Mouse (Mus musculus): ENCODE results near the gene Mex3d. TPM values are rescaled to one million over a fixed set of nuclear protein-coding genes. Genes with fewer than 3 reads are reported as not detected.
A peak's percentile ranks its signal among the peaks of the same experiment; 100 is the strongest.

Mex3d gene
- polyA plus RNA-seq, 1 experiment from 2014 or later: 6.7 TPM

DNA sequence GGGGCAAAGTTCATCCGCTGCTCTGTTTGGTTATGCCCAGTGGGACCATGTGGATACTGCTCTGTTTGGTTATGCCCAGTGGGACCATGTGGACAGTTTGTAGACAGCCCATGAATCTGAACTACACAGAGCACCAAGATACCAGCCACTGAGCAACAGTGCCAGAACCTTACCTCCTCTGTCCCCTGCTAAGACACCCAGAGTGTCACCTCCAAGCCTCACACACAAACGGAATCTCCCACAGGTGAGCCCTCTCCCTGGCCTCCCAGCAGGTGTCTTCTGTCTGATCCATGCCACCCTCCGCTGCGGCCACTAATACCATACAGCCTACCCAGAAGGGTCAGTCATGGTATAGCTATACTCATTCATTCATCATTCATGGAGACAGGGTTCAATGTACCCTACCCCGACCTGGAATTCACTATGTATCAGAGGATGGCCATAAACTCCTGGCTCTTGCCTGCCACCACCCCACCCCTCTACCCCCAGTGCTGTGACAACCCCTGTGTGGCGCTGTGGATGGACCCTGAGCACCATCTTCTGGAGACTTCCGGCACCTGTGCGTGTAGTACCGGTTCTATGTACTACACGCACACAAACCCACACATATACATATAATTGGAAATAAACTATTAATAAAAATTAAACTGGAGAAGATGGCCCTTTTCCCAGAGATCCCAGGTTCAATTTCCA lies 18.2 kb upstream of the Mex3d start:
- no peak overlapping the region for H3K27ac ChIP-seq (ENCODE audit: low read depth)
- peaks cover 56% of the 10 kb centered on the region for H3K36me3 ChIP-seq (ENCODE audit: control insufficient read depth, insufficient read depth, low read length)
- ATAC-seq (replicated peaks; ENCODE audit: low FRiP score, low TSS enrichment, low read depth) (no peak), DNase-seq (ENCODE audit: low spot score) (no peak)
- H3K27me3 ChIP-seq (replicated peaks; ENCODE audit: control insufficient read depth, insufficient read depth, low read length): no peaks in the 10 kb centered on the region
- peaks cover 14% of the 10 kb centered on the region for H3K4me1 ChIP-seq (replicated peaks; ENCODE audit: control insufficient read depth, insufficient read depth, low read length)
- no peaks in the 10 kb centered on the region for H3K9me3 ChIP-seq (ENCODE audit: control insufficient read depth, low read length)
- H3K4me2 ChIP-seq (ENCODE audit: low read length): peak overlapping the region; percentile 93
- 54% methylated on average over 10 of the region's 10 CpGs for WGBS
- peak overlapping the region; percentile 88 for H3K4me3 ChIP-seq (ENCODE audit: low read depth, low read length)
- H3K9ac ChIP-seq (ENCODE audit: low read length): peak overlapping the region; percentile 75

DNA sequence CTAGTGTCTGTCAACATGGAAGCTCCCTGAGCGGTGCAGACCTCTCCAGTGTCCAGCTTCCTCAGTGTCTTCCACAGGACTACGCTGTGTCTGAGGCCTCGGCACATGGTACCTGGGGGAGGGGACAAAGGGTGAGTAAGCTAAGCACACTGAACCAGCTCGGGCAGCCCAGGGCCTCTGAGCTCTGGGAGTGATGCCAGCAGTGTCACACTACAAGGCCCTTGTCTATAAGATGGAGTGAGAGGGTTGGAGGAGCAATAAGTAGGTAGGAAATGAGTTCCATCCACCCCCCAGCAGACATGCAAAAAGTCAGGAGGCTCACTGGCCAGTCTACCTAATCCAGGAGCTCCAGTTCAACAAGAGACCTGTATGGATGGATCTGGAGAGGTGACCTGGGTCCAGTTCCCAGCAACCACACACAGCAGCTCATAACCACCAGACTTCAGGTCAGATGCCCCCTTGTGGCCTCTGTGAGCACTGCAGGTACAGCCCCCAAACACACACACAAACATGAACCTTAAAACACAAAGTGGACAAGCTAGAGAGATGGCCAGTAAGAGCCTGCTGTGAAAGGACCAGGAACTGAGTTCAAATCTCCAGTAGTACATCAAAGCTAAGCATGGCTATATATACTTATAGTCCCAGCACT lies 15.7 kb upstream of the Mex3d start:
- Histone ChIP-seq H3K27ac (ENCODE audit: low read depth) (no peak overlapping the region), H3K9me3 (ENCODE audit: control insufficient read depth, low read length) (no peaks in the 10 kb centered on the region), H3K27me3 (replicated peaks; ENCODE audit: control insufficient read depth, insufficient read depth, low read length) (no peaks in the 10 kb centered on the region), H3K4me3 (ENCODE audit: low read depth, low read length) (no peak overlapping the region), H3K9ac (ENCODE audit: low read length) (no peak overlapping the region), H3K36me3 (ENCODE audit: control insufficient read depth, insufficient read depth, low read length) (peaks cover 35% of the 10 kb centered on the region), H3K4me2 (ENCODE audit: low read length) (no peak overlapping the region), H3K4me1 (replicated peaks; ENCODE audit: control insufficient read depth, insufficient read depth, low read length) (peaks cover 22% of the 10 kb centered on the region)
- ATAC-seq (replicated peaks; ENCODE audit: low FRiP score, low TSS enrichment, low read depth) (no peak), DNase-seq (ENCODE audit: low spot score) (no peak)
- WGBS: 87% methylated on average over 4 of the region's 4 CpGs

DNA sequence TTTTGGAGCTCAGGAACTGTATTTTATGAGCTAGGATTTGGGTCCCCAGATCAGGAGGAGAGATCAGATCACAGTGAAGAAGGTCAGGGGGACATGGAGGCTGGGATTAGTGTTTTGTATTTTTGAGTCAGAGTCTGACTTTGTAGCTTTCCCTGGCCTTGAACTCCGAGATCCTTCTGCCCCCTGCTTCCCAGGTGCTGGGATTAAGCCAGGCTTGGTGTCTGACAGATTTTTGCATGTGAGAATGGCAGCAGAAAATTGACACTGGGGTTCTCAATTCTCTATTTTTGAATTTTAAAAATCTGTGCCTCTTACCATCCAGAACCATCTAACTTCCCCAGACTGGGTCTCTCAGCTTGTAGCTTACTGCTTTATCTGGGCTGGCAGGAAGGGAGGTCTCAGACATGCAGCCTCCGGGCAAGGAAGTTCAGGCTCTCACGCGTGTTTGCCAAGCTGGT lies 13.3 kb upstream of the Mex3d start:
- Histone ChIP-seq H3K27ac (ENCODE audit: low read depth) (peak overlapping the region; percentile 99; the same call in 1 of the 2 replicates), H3K4me2 (ENCODE audit: low read length) (peak overlapping the region; percentile 81), H3K27me3 (replicated peaks; ENCODE audit: control insufficient read depth, insufficient read depth, low read length) (no peaks in the 10 kb centered on the region), H3K4me3 (ENCODE audit: low read depth, low read length) (no peak overlapping the region), H3K36me3 (ENCODE audit: control insufficient read depth, insufficient read depth, low read length) (peaks cover 43% of the 10 kb centered on the region), H3K9ac (ENCODE audit: low read length) (peak overlapping the region; percentile 96; the same call in 1 of the 2 replicates), H3K9me3 (ENCODE audit: control insufficient read depth, low read length) (no peaks in the 10 kb centered on the region), H3K4me1 (replicated peaks; ENCODE audit: control insufficient read depth, insufficient read depth, low read length) (peaks cover 27% of the 10 kb centered on the region)
- 82% methylated on average over 4 of the region's 4 CpGs for WGBS
- ATAC-seq (replicated peaks; ENCODE audit: low FRiP score, low TSS enrichment, low read depth) (no peak), DNase-seq (ENCODE audit: low spot score) (no peak)

DNA sequence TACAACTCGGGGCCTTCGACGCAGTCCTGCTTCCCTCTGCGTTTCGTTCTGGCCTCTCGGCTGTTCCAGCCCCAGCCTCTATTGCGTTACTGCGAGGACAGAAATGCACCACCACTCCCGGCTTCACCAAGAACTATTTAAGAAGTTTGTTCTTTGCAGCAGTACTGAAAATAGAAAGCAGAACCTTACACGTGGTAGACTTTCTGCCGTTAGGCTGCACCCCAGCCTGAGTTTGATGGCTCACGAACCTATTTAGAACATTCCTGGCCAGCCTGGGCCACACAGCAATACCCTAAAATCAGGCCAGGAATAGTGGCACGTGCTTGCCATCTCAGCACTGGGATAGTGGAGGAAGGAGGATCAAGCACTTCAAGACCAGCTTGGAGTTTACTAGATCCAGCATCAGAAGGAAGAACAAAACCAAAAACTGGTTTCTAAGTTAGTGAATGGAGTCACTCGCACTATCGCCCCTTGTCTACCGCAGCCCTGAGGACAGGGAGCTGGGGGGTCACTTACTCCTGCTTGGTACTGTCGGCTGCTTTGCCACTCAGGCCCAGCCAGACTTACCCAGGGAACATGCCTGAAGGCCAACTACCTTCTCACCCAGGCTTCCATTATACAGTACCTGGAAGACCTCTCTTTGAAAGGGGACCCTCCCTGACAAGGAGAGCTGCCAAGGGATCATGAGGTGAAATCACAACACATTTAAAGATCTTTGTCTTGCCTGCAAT lies 12.7 kb upstream of the Mex3d start:
- DNase-seq (ENCODE audit: low spot score): no peak
- WGBS: 15% methylated on average over 17 of the region's 17 CpGs
- H3K36me3 ChIP-seq (ENCODE audit: control insufficient read depth, insufficient read depth, low read length): peaks cover 48% of the 10 kb centered on the region
- H3K9ac ChIP-seq (ENCODE audit: low read length): peak overlapping the region; percentile 96
- no peak for ATAC-seq (replicated peaks; ENCODE audit: low FRiP score, low TSS enrichment, low read depth)
- H3K27me3 ChIP-seq (replicated peaks; ENCODE audit: control insufficient read depth, insufficient read depth, low read length): no peaks in the 10 kb centered on the region
- peaks cover 21% of the 10 kb centered on the region for H3K4me1 ChIP-seq (replicated peaks; ENCODE audit: control insufficient read depth, insufficient read depth, low read length)
- no peaks in the 10 kb centered on the region for H3K9me3 ChIP-seq (ENCODE audit: control insufficient read depth, low read length)
- peak overlapping the region; percentile 99 for H3K27ac ChIP-seq (ENCODE audit: low read depth)
- peak overlapping the region; percentile 81 for H3K4me2 ChIP-seq (ENCODE audit: low read length)
- H3K4me3 ChIP-seq (ENCODE audit: low read depth, low read length): peak overlapping the region; percentile 72

DNA sequence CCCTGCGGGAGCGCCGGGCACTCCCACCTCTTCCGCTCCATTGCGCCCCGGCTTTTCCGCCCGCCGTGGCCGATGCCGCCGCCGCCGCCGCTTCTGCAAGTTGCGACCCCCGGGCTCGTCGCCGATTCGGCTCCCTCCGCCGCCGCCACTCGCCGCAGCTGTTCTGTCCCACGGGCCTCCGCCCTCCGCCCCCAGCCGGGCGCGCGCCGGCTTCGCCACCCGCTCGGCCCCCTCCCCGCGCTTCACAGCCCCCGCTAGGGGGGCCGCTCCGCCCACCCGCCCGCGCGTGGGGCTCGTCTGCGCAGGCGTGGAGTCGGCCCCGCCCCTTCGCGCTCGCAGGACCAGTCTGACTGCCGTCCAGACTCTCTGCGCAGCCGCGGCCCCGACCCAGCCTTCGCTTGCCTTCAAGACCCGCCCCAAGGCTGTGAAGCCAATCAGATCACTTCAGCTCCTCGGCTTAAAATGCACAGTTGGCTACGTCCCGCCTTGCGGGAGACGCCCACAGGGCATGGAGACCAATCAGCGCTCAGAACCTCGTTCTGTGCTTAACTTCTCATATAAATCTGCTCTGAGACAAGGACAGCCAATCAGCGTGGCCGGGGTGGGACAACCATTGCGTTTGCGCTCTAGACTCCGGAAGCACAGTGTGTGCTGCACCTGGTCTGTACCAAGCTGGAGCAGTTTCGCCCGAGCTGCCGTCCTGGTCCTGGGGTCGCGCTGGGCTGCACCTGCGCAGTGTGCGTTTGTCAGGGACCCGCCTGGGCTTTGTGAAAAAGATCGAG lies 11.9 kb upstream of the Mex3d start, which contains the start of gene Mbd3:
Gene Mbd3, minus strand, starts transcription at position 360 of the 782 bp plus-strand sequence.
- ATAC-seq (replicated peaks; ENCODE audit: low FRiP score, low TSS enrichment, low read depth) (peak; percentile 96), DNase-seq (ENCODE audit: low spot score) (peak; percentile 95)
- H3K4me1 ChIP-seq (replicated peaks; ENCODE audit: control insufficient read depth, insufficient read depth, low read length): peaks cover 21% of the 10 kb centered on the region
- H3K4me3 ChIP-seq (ENCODE audit: low read depth, low read length): peak within 1 kb of the TSS; percentile 72
- H3K27ac ChIP-seq (ENCODE audit: low read depth): peak within 1 kb of the TSS; percentile 99
- under 1% methylated on average over 75 of the region's 82 CpGs for WGBS
- H3K9ac ChIP-seq (ENCODE audit: low read length): peak within 1 kb of the TSS; percentile 96
- H3K36me3 ChIP-seq (ENCODE audit: control insufficient read depth, insufficient read depth, low read length): peaks cover 52% of the 10 kb centered on the region
- H3K4me2 ChIP-seq (ENCODE audit: low read length): peak within 1 kb of the TSS; percentile 88
- no peaks in the 10 kb centered on the region for H3K9me3 ChIP-seq (ENCODE audit: control insufficient read depth, low read length)
- no peaks in the 10 kb centered on the region for H3K27me3 ChIP-seq (replicated peaks; ENCODE audit: control insufficient read depth, insufficient read depth, low read length)

DNA sequence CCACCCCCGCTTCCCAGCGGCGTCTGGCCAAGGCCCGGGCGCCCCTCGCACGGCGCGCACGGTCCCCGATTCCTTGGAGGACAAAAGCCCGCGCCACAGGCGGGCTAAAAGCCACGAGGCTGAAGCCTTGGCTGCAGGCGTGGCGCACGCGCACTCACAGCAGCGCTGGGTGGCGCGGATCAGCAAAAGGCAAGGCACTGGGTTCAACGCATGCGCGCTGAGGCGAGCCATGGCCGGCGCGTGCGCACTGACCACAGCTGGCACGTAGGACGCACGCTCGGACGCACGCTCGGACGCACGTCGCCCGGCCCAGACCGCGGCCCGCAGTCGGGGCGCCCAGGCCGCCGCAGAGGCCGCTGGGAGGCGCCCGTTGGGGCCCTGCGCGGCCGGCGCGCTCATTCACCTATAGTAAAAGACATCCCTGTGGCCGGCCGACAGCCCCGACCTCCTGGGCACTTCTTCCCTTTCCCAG lies 11.3 kb upstream of the Mex3d start:
- peaks cover 52% of the 10 kb centered on the region for H3K36me3 ChIP-seq (ENCODE audit: control insufficient read depth, insufficient read depth, low read length)
- peak overlapping the region; percentile 88 for H3K4me2 ChIP-seq (ENCODE audit: low read length)
- no peaks in the 10 kb centered on the region for H3K27me3 ChIP-seq (replicated peaks; ENCODE audit: control insufficient read depth, insufficient read depth, low read length)
- WGBS: under 1% methylated on average over 57 of the region's 59 CpGs
- peak overlapping the region; percentile 72 for H3K4me3 ChIP-seq (ENCODE audit: low read depth, low read length)
- peak; percentile 80 for ATAC-seq (replicated peaks; ENCODE audit: low FRiP score, low TSS enrichment, low read depth)
- H3K9me3 ChIP-seq (ENCODE audit: control insufficient read depth, low read length): no peaks in the 10 kb centered on the region
- peak overlapping the region; percentile 99 for H3K27ac ChIP-seq (ENCODE audit: low read depth)
- peaks cover 21% of the 10 kb centered on the region for H3K4me1 ChIP-seq (replicated peaks; ENCODE audit: control insufficient read depth, insufficient read depth, low read length)
- peak overlapping the region; percentile 96 for H3K9ac ChIP-seq (ENCODE audit: low read length)
- peak; percentile 94 for DNase-seq (ENCODE audit: low spot score)

DNA sequence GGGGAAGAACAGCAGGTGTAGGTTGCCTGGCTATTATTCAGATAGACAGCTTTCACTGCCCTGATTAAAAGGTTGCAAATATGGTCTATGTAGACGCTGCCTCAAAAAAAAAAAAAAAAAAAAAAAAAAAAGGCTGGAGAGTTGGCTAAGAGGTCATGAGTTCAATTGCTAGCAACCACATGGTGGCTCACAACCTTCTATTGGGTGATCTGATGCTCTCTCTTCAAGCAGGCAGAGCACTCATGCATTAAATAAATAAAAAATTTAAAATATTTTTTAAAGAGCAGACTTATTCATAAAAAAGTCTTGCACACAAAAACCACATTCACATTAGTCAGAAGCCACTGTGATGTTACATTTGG lies 10.7 kb upstream of the Mex3d start:
- Histone ChIP-seq H3K4me1 (replicated peaks; ENCODE audit: control insufficient read depth, insufficient read depth, low read length) (peaks cover 21% of the 10 kb centered on the region), H3K36me3 (ENCODE audit: control insufficient read depth, insufficient read depth, low read length) (peaks cover 52% of the 10 kb centered on the region), H3K27ac (ENCODE audit: low read depth) (peak overlapping the region; percentile 99), H3K4me3 (ENCODE audit: low read depth, low read length) (peak overlapping the region; percentile 72), H3K9ac (ENCODE audit: low read length) (peak overlapping the region; percentile 96), H3K9me3 (ENCODE audit: control insufficient read depth, low read length) (no peaks in the 10 kb centered on the region), H3K4me2 (ENCODE audit: low read length) (peak overlapping the region; percentile 88), H3K27me3 (replicated peaks; ENCODE audit: control insufficient read depth, insufficient read depth, low read length) (no peaks in the 10 kb centered on the region)
- DNase-seq (ENCODE audit: low spot score) (no peak), ATAC-seq (replicated peaks; ENCODE audit: low FRiP score, low TSS enrichment, low read depth) (no peak)
- 0% methylated on average over 1 of the region's 1 CpGs for whole genome bisulfite sequencing
